Mouse (Mus musculus): ENCODE measurements at regions not wholly inside any gene's neighbourhood (a gene's known extent, or its start where the extent isn't known, plus 50 kb on each side); places are given as distances from the start of the nearest gene placed in this dataset.

DNA sequence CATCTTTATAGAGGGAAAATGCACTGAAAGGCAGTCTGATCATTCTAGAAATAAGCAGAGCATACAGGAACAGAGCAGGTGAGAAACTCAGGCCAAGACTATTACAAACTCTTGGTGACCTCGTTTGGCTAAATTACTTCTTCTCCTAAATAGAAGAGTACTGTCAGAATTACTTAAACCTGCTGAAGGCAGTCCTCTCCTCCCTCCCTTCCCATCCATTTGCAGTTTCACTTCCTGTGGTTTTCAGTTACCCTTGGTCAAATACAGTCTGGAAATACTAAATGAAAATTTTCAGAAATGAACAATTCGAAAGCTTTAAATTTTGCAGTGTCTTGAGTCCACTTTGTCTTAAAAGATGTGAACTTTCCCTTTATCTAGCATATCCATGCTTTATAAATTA is 135.8 kb downstream of the Rnd3 start:
- DNase-seq (ENCODE audit: low spot score) = no peak

- DNase-seq (ENCODE audit: low spot score) = no peak
Measured at GRCm38 (mm10) chr2:51008251-51008533, 140.7 kb downstream of the Rnd3 start.

GRCm38 (mm10) chr2:51007409-51008250 is 141.3 kb downstream of the Rnd3 start:
- DNase-seq (ENCODE audit: low spot score) = no peak

- no peak for DNase-seq (ENCODE audit: low spot score)
Measured at GRCm38 (mm10) chr2:51006818-51007217, 142.1 kb downstream of the Rnd3 start.

- no peak for DNase-seq (ENCODE audit: low spot score)
Measured at GRCm38 (mm10) chr2:51001548-51001947, 147.4 kb downstream of the Rnd3 start.

GRCm38 (mm10) chr2:50983883-50984410 is 165.0 kb downstream of the Rnd3 start:
- no peak for DNase-seq (ENCODE audit: low spot score)

GRCm38 (mm10) chr2:50982571-50982970 is 166.3 kb downstream of the Rnd3 start:
- no peak for DNase-seq (ENCODE audit: low spot score)

- no peak for DNase-seq (ENCODE audit: low spot score)
Measured at GRCm38 (mm10) chr2:50978356-50978755, 170.6 kb downstream of the Rnd3 start.

DNA sequence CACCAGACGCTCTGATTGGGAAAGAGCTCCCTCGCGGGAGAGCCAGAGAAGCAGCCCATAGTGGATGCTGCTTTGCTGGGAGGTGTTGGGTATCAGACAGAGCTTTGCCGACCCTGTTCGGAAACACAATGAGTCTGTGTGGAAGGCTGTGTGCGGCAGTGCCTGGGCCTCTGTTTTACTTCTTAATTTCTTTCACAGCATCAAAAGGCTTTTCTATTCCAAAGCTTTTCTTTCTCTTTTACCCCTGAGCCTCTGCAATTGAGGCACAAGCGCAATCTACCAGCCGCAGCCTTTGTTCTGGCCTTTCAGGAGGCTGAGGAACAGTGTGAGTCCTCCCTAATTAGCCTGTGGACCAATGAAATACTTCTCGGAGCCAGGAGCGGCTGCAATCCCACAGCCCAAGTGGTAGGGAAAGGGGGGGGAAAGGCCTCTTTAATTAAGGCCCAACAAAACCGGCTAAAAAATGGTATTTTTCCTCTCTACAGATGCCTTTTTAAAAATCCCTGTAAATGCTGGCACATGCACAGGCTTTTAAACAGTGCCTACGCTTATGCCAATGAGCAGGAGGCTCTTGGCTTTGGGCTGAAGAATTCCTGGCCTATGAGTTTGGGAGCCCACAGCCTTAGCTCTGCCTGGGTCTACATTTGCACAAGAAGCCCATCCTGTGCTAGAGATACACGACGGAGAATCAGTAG is 177.6 kb downstream of the Rnd3 start:
- DNase-seq (ENCODE audit: low spot score) = peak; percentile 6

- no peak for DNase-seq (ENCODE audit: low spot score)
Measured at GRCm38 (mm10) chr2:50968382-50968781, 180.5 kb downstream of the Rnd3 start.

- DNase-seq (ENCODE audit: low spot score) = no peak
Measured at GRCm38 (mm10) chr2:50967826-50968225, 181.1 kb downstream of the Rnd3 start.

- no peak for DNase-seq (ENCODE audit: low spot score)
Measured at GRCm38 (mm10) chr2:50967133-50967532, 181.8 kb downstream of the Rnd3 start.

GRCm38 (mm10) chr2:50965485-50966017 is 183.4 kb downstream of the Rnd3 start:
- no peak for DNase-seq (ENCODE audit: low spot score)

DNA sequence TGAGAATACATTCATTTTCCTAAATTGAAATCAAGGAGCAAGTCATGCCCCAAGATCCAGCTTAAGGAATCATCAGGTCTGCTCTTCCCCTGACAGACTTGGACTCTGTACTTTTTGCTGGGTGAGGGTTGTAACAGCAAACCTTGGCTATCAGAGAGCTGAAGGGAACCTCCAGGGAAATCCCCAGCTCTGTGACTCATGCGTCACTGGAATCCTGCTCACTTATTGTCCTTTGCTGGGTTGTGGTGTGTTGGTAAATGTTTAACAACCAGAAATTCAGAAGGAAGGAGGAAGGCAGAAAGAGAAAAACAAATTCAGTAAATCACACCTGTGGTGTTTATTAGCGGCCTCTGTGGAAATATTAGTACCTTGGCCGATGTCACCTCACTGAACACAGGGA is 184.8 kb downstream of the Rnd3 start:
- no peak for DNase-seq (ENCODE audit: low spot score)

DNA sequence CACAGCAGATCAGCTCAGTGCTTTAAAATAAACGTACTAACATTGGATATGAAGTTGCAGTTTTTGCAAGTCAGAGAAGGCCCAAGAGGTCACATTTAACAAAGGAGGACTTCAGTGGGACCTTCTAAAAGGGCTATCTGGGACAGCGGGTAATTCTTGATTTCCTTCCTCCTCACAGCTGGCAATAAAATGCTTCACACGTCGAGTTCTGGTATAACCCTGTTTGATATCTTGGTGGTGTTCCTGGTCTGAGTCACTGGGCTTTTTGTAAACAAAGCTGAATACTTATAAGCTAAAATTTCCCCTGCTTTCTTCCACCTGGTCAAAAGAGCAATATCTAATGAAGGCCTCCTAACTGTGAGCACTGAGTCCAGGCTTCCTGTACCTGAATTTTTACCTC is 187.9 kb downstream of the Rnd3 start:
- no peak for DNase-seq (ENCODE audit: low spot score)

GRCm38 (mm10) chr2:50959323-50959722 is 189.6 kb downstream of the Rnd3 start:
- no peak for DNase-seq (ENCODE audit: low spot score)

- no peak for DNase-seq (ENCODE audit: low spot score)
Measured at GRCm38 (mm10) chr2:50954361-50955066, 194.4 kb downstream of the Rnd3 start.

GRCm38 (mm10) chr2:50951027-50951426 is 197.9 kb downstream of the Rnd3 start:
- DNase-seq (ENCODE audit: low spot score) = no peak

DNA sequence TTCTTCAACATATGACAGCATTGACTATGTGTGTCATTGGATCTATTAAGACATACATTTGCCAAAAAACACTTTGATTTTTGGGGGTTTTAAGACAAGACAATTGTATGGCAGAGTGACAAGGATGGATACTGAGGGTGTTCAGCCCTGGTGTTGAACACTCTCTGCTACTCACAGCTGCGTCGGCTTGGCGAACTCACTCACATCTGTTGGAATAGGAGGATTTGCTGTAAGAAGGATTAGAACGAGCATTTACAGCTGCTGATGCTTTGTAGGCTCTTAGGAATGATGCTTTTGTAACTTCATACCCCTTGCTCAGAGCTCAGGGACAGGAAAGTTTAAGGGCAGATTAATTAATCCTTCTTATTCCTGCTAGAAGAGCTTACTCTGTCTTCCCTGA is 199.2 kb downstream of the Rnd3 start:
- no peak for DNase-seq (ENCODE audit: low spot score)

GRCm38 (mm10) chr2:50945526-50945925 is 203.4 kb downstream of the Rnd3 start:
- no peak for DNase-seq (ENCODE audit: low spot score)

GRCm38 (mm10) chr2:50943180-50943579 is 205.7 kb downstream of the Rnd3 start:
- no peak for DNase-seq (ENCODE audit: low spot score)

DNA sequence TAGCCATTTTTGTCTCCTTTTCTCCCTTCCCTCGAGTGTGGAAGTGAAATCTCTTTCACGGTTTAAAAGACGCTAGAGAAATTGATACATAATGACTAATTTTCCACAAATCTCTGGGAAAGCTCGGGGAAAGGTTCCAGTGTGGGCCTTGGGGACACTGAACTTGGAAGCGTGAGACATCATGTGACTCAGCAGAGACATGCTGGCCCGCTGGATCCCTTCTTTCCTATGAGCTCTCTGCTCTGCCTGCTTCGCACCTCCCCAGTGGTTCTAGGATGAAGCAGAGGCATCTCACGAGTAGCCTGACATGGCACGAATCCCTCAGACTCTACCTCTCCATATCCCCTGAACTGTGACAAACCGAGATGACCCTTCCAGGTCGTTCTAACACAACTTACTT is 206.2 kb downstream of the Rnd3 start:
- peak; percentile 7 for DNase-seq (ENCODE audit: low spot score)

- no peak for DNase-seq (ENCODE audit: low spot score)
Measured at GRCm38 (mm10) chr2:50932936-50933335, 216.0 kb downstream of the Rnd3 start.
